Mouse (Mus musculus): ENCODE data around the gene Olfr972. TPM values are rescaled to one million over a fixed set of nuclear protein-coding genes. Genes with fewer than 3 reads are reported as not detected.

Olfr972 gene
- not detected for polyA plus RNA-seq (2015; fragmentation: Illumina TruSeq; extraction: RNeasy Lipid Tissue Mini Kit (QIAGEN cat#74804); ENCODE audit: low read depth, low replicate concordance)

GRCm38 (mm10) chr9:39866122-39866521 lies at the start of gene Olfr972:
TSS of gene Olfr972 (plus strand) at chr9:39866422.

GRCm38 (mm10) chr9:39836576-39836975 lies 29.6 kb upstream of the Olfr972 start, which contains the start of gene Olfr971:
TSS of gene Olfr971 (plus strand) at chr9:39836876.

GRCm38 (mm10) chr9:39907036-39907435 lies 40.8 kb downstream of the Olfr972 start, which contains the start of gene Olfr229:
TSS of gene Olfr229 (plus strand) at chr9:39907336.

Other genes with a start within 250 kb of the Olfr972 start
- gene Olfr960, start 245.0 kb upstream of the Olfr972 start, polyA plus RNA-seq (2015; fragmentation: Illumina TruSeq; extraction: RNeasy Lipid Tissue Mini Kit (QIAGEN cat#74804); ENCODE audit: low read depth, low replicate concordance): not detected
- gene Olfr961, start 221.3 kb upstream of the Olfr972 start, polyA plus RNA-seq (2015; fragmentation: Illumina TruSeq; extraction: RNeasy Lipid Tissue Mini Kit (QIAGEN cat#74804); ENCODE audit: low read depth, low replicate concordance): not detected
- not detected for gene Olfr963, start 199.2 kb upstream of the Olfr972 start, polyA plus RNA-seq (2015; fragmentation: Illumina TruSeq; extraction: RNeasy Lipid Tissue Mini Kit (QIAGEN cat#74804); ENCODE audit: low read depth, low replicate concordance)
- not detected for gene Olfr149, start 159.3 kb upstream of the Olfr972 start, polyA plus RNA-seq (2015; fragmentation: Illumina TruSeq; extraction: RNeasy Lipid Tissue Mini Kit (QIAGEN cat#74804); ENCODE audit: low read depth, low replicate concordance)
- not detected for gene Olfr965, start 155.1 kb upstream of the Olfr972 start, polyA plus RNA-seq (2015; fragmentation: Illumina TruSeq; extraction: RNeasy Lipid Tissue Mini Kit (QIAGEN cat#74804); ENCODE audit: low read depth, low replicate concordance)
- not detected for gene Olfr150, start 135.4 kb upstream of the Olfr972 start, polyA plus RNA-seq (2015; fragmentation: Illumina TruSeq; extraction: RNeasy Lipid Tissue Mini Kit (QIAGEN cat#74804); ENCODE audit: low read depth, low replicate concordance)
- gene Olfr967, start 120.2 kb upstream of the Olfr972 start, polyA plus RNA-seq (2015; fragmentation: Illumina TruSeq; extraction: RNeasy Lipid Tissue Mini Kit (QIAGEN cat#74804); ENCODE audit: low read depth, low replicate concordance): not detected
- not detected for gene Olfr968, start 83.2 kb upstream of the Olfr972 start, polyA plus RNA-seq (2015; fragmentation: Illumina TruSeq; extraction: RNeasy Lipid Tissue Mini Kit (QIAGEN cat#74804); ENCODE audit: low read depth, low replicate concordance)
- not detected for gene Olfr969, start 75.5 kb upstream of the Olfr972 start, polyA plus RNA-seq (2015; fragmentation: Illumina TruSeq; extraction: RNeasy Lipid Tissue Mini Kit (QIAGEN cat#74804); ENCODE audit: low read depth, low replicate concordance)
- gene Olfr970, start 57.6 kb upstream of the Olfr972 start, polyA plus RNA-seq (2015; fragmentation: Illumina TruSeq; extraction: RNeasy Lipid Tissue Mini Kit (QIAGEN cat#74804); ENCODE audit: low read depth, low replicate concordance): not detected
- not detected for gene Olfr971, start 29.5 kb upstream of the Olfr972 start, polyA plus RNA-seq (2015; fragmentation: Illumina TruSeq; extraction: RNeasy Lipid Tissue Mini Kit (QIAGEN cat#74804); ENCODE audit: low read depth, low replicate concordance)
- not detected for gene Olfr229, start 40.9 kb downstream of the Olfr972 start, polyA plus RNA-seq (2015; fragmentation: Illumina TruSeq; extraction: RNeasy Lipid Tissue Mini Kit (QIAGEN cat#74804); ENCODE audit: low read depth, low replicate concordance)
- not detected for gene Olfr974, start 71.1 kb downstream of the Olfr972 start, polyA plus RNA-seq (2015; fragmentation: Illumina TruSeq; extraction: RNeasy Lipid Tissue Mini Kit (QIAGEN cat#74804); ENCODE audit: low read depth, low replicate concordance)
- not detected for gene Olfr975, start 85.6 kb downstream of the Olfr972 start, polyA plus RNA-seq (2015; fragmentation: Illumina TruSeq; extraction: RNeasy Lipid Tissue Mini Kit (QIAGEN cat#74804); ENCODE audit: low read depth, low replicate concordance)
- not detected for gene Olfr976, start 94.7 kb downstream of the Olfr972 start, polyA plus RNA-seq (2015; fragmentation: Illumina TruSeq; extraction: RNeasy Lipid Tissue Mini Kit (QIAGEN cat#74804); ENCODE audit: low read depth, low replicate concordance)
- gene Olfr978, start 125.7 kb downstream of the Olfr972 start, polyA plus RNA-seq (2015; fragmentation: Illumina TruSeq; extraction: RNeasy Lipid Tissue Mini Kit (QIAGEN cat#74804); ENCODE audit: low read depth, low replicate concordance): not detected
- not detected for gene Olfr979, start 137.0 kb downstream of the Olfr972 start, polyA plus RNA-seq (2015; fragmentation: Illumina TruSeq; extraction: RNeasy Lipid Tissue Mini Kit (QIAGEN cat#74804); ENCODE audit: low read depth, low replicate concordance)
- not detected for gene Olfr980, start 143.2 kb downstream of the Olfr972 start, polyA plus RNA-seq (2015; fragmentation: Illumina TruSeq; extraction: RNeasy Lipid Tissue Mini Kit (QIAGEN cat#74804); ENCODE audit: low read depth, low replicate concordance)
- gene Olfr981, start 155.0 kb downstream of the Olfr972 start, polyA plus RNA-seq (2015; fragmentation: Illumina TruSeq; extraction: RNeasy Lipid Tissue Mini Kit (QIAGEN cat#74804); ENCODE audit: low read depth, low replicate concordance): not detected
- not detected for gene Olfr982, start 207.4 kb downstream of the Olfr972 start, polyA plus RNA-seq (2015; fragmentation: Illumina TruSeq; extraction: RNeasy Lipid Tissue Mini Kit (QIAGEN cat#74804); ENCODE audit: low read depth, low replicate concordance)
- not detected for gene Olfr983, start 227.2 kb downstream of the Olfr972 start, polyA plus RNA-seq (2015; fragmentation: Illumina TruSeq; extraction: RNeasy Lipid Tissue Mini Kit (QIAGEN cat#74804); ENCODE audit: low read depth, low replicate concordance)
- gene Olfr984, start 247.8 kb downstream of the Olfr972 start, polyA plus RNA-seq (2015; fragmentation: Illumina TruSeq; extraction: RNeasy Lipid Tissue Mini Kit (QIAGEN cat#74804); ENCODE audit: low read depth, low replicate concordance): not detected

All from brain, adult 10 weeks (tissue).